Mouse (Mus musculus) G1E-ER4 (cell line): ENCODE data around the gene Gm47985. TPM values are rescaled to one million over a fixed set of nuclear protein-coding genes. Genes with fewer than 3 reads are reported as not detected.
"Not testable (repeated sequence)": the region's sequence is repeated elsewhere in the genome, so short reads cannot be mapped to it uniquely, and the experiment has no call there.

ENCODE experiments used
- GATA1 ChIP-seq: IDR thresholded peaks from one replicate; pipeline ENCODE4 v1.8.0; 2012; ENCODE audit warnings: low read length, inconsistent platforms
- polyA plus RNA-seq: library from polyadenylated mRNA; stranded (reverse); fragments of >175 nt; gene quantifications from 2 replicates; pipeline ENCODE4 v1.2.3, GENCODE M21; 2012

Gm47985 gene
- polyA plus RNA-seq = 0.32 and 0.96 TPM in 2 replicates

DNA sequence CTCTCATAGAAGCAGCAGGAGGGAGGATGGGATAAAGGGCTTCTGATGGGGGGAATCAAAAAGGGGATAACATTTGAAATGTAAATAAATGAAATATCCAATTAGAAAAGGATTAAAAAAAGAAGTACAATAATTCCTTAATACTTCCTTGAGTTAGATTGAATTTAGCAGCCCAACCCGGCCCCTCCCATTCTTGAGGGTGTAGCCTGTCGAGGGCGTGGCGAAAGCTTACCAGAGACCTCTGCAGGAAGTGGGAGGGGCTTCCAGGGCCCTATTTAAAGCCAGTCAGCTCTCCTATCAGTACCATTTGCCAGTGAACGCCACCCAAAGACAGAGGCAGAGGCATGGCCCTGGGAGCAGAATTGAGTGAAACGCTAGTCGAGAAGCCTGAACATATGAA, at the start of gene Gm47985:
TSS of gene Gm47985 (plus strand) at position 272 of the 400 bp plus-strand sequence.
- TF ChIP-seq GATA1 = not testable (repeated sequence)

DNA sequence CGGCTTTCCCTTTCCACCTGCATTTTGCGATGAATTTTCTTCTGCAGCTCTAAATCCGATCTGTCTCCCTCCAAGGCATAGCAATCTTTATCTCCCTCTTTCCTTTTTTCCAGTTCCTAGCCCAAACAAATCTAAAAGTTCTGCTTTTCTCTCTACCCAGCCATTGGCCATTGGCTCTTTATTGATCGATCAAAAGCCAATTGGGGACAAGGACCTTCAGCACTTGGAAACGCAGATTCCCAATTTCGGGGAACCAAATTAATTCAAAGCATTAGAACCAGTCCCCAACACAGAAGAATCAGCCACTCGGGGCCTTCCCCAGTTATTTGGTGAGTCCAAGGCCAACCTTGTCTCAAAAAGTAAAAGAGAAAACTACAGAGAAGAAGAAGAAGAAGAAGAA, 49.7 kb upstream of the Gm47985 start:
- TF ChIP-seq GATA1 = no peak

DNA sequence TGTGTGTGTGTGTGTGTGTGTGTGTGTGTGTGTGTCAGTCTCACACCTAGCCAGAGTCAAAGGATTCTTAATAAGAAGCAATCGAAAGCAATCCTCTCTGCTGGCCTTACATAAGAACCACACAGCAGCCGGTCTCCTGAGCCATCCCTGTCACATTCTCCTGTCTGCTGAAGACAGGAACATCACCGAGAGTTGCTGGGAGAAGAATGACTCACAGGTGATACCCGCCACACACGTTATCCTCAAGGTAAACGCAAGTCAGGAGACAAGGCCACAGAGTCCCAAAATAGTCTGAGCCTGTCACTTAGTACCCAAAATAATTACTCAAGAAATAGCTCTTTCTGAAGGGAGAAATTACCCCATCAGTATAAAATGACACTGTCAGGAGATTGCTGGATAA, 43.9 kb upstream of the Gm47985 start:
- no peak for TF ChIP-seq GATA1

DNA sequence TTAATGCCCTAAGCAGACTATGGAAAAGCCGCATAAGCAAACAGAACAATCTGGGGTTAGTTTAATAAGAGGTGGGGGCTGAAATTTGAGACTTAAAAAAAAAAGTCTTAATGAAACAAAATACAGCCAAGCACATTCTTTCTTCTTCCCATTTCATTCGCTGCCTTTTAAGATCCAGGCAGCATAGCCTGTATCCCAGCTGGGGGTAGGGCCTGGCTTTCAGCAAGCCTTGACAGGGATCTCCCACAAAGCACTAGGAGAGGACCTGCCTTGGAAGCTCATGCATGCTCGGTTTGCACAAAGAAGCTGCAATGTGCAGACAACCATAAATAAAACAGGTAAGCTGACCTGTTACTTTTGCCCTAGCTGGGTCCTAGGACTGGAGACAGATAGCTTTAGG, 41.4 kb upstream of the Gm47985 start:
- TF ChIP-seq GATA1 = no peak

DNA sequence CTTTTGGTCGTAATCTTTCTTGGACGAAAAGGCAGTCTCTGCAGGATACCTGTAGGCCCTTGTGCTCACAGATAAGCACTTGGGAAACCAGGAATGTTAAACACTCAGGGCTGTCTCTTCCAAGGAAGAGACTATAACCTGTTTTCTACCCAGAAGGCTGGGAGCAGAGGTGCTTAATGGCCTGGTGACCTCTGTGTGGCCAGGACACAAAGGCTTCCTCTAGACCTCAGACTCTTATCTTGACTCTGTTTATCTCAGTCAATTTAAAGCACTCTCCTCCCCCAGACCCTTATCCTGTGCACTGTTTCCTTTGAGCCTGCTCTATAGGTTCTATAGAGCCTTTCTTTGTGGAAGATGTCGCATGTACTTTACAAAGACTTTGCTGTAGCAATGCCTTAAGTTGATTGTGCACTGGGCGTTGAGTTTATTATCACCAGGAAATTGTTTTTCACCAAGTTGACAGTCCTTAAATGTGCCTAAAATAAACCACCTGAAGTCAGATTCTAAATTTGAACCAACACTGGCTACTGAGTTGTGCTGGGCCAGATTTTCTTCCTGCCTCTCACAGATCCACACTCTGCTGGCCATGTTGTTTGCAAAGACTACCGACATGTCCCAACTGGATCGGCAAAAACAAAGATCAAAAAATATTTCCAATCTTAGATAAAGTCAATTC, 37.7 kb upstream of the Gm47985 start:
- TF ChIP-seq GATA1 = no peak

DNA sequence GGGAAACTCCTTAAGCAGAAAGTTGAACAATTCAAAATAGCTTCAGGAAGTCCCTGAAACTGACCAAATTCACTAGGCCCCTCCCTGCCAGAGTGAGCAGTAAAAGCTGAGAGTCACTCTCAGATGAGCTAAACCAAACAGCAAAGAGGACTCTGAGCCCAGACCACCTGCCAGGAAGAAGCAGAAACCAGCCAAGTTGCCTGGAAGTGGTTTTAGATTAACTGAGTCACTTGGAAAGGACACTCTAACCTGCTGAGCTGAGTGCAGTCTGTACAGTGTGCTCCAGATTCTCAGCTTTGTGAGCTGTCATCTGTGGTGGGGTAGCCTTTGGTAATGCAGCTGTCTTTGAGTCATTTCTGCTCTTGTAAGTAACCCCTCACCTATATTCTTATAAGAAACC, 34.5 kb upstream of the Gm47985 start:
- no peak for TF ChIP-seq GATA1

DNA sequence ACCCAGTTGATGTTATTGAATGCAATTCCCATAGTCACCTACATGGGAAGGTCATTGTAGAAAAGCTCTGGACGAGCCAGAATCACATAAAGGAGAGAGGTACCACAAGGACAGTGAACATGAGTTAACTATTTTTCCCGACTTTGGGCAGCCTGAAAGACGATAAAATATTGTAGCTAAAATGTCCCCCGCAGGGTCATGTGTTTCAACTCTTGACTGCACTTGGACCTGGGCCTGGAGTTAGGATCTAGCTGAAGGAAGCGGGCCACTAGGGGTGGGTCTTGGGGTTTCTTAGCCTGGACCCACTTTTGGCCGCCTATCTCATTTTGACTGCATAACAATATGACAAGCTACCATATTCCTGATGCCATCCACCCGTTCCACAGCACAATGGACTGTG, 32.1 kb upstream of the Gm47985 start:
- TF ChIP-seq GATA1 = no peak

DNA sequence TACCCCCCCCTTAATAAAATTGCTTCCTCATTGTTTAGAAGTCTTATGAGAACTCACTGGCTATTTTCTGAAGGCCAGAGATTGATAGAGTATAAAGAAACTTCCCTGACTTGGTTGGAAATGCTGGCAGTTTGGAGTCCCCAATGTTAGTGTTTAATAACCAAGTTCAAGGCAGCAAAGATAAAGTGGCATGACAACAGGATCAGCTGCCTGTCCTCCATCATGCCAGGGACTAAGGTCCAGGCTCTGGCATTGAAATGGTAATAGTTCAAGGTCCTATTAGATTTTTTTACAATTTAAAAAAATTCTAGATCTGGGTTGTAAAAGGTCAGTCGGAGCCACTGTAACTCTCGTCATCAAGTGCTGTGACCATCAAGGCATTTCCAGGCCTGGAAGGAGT, 31.2 kb upstream of the Gm47985 start:
- no peak for TF ChIP-seq GATA1

DNA sequence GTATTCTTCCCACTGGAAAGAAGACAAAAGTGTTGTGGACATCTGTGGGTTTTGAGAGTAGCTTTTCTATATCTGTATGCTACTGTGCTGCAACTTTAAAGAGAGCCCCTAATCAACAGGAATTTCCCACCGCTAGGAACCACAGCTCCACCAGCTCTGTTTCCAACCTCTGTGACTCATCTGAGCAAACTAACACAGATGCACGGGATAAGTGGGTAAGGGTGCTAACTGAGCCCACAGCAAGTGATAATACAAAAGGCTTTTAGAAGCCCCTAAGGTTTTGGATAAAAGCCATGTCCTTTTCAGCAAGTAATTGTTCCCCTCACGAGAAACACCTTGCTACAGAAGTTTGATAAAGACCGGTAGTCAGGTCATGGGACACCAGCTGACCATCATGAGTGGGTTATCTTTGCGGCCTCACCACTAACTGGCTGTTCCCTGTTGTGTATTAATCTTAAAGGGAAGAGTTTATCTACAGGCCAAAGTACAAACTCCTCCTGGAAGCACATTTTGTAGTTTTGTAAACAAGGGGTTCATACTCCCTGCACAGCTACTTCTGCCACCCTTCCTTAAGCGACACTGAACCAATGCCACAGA, 29.2 kb upstream of the Gm47985 start:
- peak; percentile 2 for TF ChIP-seq GATA1

DNA sequence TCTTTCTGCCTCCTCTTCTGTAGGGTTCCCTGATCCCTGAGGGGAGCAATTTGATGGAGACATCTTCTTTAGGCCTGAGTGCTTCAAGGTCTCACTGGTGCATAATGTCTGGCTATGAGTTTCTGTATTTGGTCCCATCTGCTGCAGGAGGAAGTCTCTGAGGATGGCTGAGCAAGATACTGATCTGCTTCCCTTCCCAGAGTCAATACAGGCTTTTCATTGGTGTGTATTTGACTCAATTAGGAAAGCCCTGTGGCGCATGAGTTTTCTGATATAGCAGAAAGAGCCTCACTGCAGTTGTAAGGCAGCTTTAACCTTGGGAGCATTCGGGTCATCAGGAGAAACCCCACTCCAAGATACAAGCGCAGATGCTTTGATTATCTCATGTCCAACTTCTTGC, 26.2 kb upstream of the Gm47985 start:
- no peak for TF ChIP-seq GATA1

DNA sequence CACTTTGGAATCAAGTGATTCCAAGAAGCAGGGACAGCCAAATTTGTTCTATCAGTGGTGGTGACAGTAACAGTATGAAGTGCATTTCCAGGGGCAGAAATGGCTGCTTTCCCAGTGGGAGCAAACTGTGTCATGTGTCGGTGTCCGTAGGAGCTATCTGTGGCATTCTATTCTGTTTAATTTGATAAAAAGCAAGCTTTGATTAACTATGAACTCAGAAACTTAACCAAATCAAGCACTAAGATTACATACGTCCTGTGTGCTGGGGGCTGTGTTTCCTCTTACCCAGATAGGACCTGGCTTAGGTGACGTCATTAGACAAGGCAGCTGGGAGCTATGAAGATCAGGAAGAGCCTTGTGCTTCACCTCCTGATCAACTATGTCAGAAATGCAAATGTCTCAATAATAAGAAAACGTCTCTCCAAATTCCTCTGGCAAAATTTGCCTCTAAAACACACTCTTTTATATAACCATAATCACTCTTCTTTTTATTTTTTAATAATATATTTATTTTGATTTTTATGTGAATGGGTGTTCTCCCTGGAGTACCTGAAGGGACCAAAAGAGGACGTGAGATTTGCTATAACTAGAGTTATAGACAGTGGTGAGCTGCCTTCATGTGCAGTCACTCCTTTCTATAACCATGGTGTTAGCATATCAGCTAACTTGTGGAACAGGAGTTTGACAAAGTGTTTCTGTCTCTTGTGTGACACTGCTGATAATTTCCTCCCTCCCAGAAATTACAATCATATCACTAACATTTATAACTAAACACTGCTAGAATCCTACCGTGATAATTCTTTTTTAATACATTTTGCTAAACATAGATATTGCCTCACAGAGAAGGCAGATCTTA, 25.3 kb upstream of the Gm47985 start:
- TF ChIP-seq GATA1 = peak; percentile 33

DNA sequence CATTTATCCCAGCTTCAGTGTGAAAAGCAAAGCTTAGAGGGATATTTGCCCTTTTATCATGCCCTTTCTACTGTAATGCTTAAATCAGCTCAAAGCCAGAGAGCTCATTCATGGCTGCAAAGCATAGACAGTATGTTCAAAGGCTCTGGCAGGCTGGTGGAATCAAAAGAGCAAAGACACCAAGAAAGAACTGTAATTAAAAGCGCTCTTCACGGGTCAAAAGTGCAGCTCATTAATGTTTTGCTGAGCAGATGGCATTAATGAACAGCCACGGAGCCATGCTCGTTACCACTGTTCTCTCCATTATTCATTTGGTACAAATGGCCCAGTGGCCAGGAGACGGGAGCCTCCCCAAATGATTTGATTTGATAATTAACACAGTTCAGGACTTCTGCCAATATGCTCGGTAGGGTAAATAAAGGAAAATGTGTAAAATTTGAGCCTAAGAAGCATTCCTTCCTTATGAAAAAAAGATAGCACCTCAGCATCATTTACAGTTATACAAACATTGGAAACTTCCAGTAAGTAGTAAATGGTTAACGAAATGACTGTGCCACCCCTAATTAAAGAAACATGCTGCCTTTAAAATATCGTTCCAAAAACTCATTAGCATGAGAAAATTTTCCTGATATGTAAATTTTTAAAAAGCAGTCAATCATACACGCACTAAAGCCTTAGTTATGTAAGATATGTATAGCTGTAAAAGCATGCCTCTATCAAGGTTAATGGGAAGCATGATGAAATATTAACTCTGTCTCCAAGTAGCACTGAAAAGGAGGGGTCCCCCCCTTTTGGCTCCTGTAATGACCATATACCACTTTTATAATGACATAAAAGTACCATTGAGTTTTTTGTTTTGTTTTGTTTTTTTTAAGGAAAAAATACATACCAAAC, 24.1 kb upstream of the Gm47985 start:
- no peak for TF ChIP-seq GATA1

DNA sequence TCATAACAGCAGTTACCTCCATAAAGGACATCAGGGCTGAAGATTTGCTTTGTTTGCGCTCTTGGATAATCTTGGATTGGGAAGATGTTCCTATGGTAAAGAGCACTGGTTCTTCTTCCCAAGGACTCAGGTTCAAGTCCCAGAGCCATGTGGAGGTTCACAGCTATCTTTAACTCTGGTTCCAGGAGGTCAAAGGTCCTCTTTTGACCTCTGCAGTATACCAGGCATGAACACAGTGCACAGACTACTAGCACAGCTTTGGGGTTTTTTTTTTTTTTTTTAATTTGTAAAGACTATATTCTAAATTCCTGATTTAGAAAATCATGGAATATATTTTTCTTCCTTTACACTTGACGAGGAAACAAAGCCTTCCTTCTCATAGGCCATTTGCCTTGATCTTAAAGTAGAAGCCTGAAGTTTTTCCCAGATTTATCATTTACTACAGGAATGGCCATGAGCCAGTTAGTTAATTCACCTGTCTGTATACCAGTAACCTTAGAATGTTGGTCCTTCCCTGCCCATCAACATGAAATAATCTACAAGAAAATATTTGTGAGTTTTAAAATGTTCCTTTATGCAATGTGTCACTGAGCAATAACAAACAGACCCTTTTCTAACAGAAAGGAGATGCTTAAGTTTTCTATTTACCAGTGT, 23.4 kb upstream of the Gm47985 start:
- no peak for TF ChIP-seq GATA1

DNA sequence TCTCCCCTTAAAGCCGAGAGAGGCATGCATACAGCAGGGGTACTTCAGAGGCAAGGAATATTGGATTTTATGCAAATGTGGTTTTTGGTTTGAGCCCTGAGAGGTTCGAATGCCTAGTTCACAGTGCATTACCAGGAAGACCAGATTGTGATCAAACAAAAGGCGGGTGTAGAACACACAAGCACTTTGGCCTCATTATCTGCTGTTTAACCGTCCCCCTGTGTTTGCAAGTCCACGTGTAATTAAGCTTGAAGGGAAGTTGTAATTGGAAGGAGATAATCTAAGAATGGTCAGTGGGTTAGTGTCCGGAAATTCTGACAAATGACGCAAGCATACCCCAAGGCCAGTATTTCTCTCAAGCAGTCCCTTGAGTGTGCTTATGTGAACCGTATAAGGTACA, 16.3 kb upstream of the Gm47985 start:
- TF ChIP-seq GATA1 = no peak
